Mouse (Mus musculus) testis, adult 2 months (tissue): Measurements from ENCODE around the gene Utp4. TPM values are rescaled to one million over a fixed set of nuclear protein-coding genes. Genes with fewer than 3 reads are reported as not detected.

Experiments used
- H3K27ac ChIP-seq: fragments of 200-500 bp; 2 replicates; pipeline ENCODE4 v1.5.1; 2012; ENCODE audit warnings: low read depth, low read length; ENCODE audit not compliant: control insufficient read depth, insufficient read depth
- H3K27me3 ChIP-seq: fragments of 200-500 bp; 2 replicates; pipeline ENCODE4 v1.6.1; 2012; ENCODE audit warnings: mild to moderate bottlenecking, low read length, moderate library complexity; ENCODE audit not compliant: control insufficient read depth, insufficient read depth
- H3K36me3 ChIP-seq: fragments of 200-500 bp; 2 replicates; pipeline ENCODE4 v1.6.1; 2012; ENCODE audit warnings: mild to moderate bottlenecking, low read length; ENCODE audit not compliant: control insufficient read depth, insufficient read depth
- H3K4me1 ChIP-seq: fragments of 200-500 bp; 2 replicates; pipeline ENCODE4 v1.6.1; 2012; ENCODE audit warnings: low read length; ENCODE audit not compliant: control insufficient read depth, insufficient read depth
- H3K4me3 ChIP-seq: fragments of 200-500 bp; 2 replicates; pipeline ENCODE4 v1.5.1; 2012; ENCODE audit warnings: low read depth, mild to moderate bottlenecking, low read length, moderate library complexity, mixed read lengths; ENCODE audit not compliant: control insufficient read depth
- CTCF ChIP-seq: fragments of 200-500 bp; IDR thresholded peaks from 2 replicates; pipeline ENCODE4 v1.5.1; 2012; ENCODE audit warnings: low read depth, mild to moderate bottlenecking, inconsistent platforms, low read length, moderate library complexity; ENCODE audit not compliant: control insufficient read depth, insufficient read depth, insufficient replicate concordance
- POLR2A ChIP-seq: fragments of 200-500 bp; IDR thresholded peaks from 2 replicates; pipeline ENCODE4 v1.6.1; 2012; ENCODE audit warnings: low read depth, mild to moderate bottlenecking, inconsistent platforms, low read length, moderate library complexity; ENCODE audit not compliant: control insufficient read depth
- polyA plus RNA-seq: library from polyadenylated mRNA; depleted of rRNA; stranded (reverse); fragments of >200 nt; gene quantifications from 2 replicates; pipeline ENCODE4 v1.2.3, GENCODE M21; 2012

The Utp4 gene
- polyA plus RNA-seq, 1 experiment = 27.4 TPM

DNA sequence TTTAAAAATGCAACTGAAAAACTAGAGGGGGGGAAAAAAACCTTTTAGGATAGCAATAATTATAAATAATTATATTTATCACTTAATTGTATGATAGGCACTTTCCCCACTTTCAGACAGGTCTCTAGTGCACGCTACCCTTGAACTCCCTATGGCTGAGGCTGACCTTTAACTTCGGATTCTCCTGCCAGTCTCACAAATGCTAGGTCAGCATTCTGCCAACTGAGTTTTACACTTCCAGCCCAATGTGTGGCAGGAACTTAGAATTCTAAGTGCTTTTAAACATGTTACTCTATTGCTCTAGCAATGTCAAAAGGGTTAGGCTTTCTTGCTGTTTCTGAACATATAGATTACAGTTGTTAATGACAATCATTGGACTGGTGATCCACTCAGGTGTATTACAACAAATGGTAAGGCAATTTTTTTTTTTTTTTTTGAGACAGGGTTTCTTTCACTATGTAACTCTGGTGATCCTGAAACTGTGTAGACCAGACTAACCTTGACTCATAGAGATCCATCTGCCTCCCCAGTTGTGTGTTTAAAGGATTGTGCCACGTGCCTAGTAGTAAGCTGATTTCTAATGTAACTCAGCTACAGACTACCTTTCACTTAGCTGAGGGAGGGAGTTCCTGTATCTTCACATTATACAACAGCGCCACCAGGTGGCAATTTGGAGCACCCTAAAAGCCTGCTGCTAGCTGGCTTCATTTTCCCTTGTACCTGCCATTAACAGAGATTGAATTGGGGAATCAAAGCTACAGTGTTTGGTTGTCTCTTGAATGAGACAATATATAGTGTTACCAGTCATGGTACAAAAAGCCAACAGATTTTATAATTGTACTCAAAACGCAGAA is 5.9 kb upstream of the Utp4 start:
- Histone ChIP-seq H3K36me3 (peaks cover 3% of the 10 kb centered on the region), H3K4me3 (no peak overlapping the region), H3K27ac (no peak overlapping the region), H3K4me1 (peaks cover 2% of the 10 kb centered on the region; the same call in 1 of the 2 replicates), H3K27me3 (no peaks in the 10 kb centered on the region)
- TF ChIP-seq CTCF = peak; percentile 7; the same call in 1 of the 2 replicates
- TF ChIP-seq POLR2A = no peak

DNA sequence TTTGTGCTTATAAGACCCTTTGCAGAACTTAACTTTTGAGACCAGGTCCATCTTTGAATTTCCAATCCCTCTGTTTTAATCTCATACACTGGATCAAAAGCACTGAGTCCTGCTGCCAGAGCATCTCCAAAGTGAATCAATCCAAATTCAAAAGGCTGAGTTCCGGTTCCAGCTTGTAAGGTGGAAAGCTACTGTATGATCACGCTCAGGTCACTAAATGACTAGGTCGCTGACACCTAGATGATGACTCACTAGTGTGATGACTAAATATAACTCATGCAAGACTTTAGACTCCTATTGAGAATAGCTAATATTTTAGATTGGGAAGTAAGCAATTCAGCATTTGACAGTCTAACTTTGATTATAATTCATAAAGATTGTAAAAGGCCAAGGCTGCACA is 4.6 kb upstream of the Utp4 start:
- Histone ChIP-seq H3K27me3 (no peaks in the 10 kb centered on the region), H3K4me1 (peaks cover 2% of the 10 kb centered on the region), H3K4me3 (no peak overlapping the region), H3K27ac (no peak overlapping the region), H3K36me3 (peaks cover 2% of the 10 kb centered on the region)
- TF ChIP-seq POLR2A (no peak), CTCF (no peak)

DNA sequence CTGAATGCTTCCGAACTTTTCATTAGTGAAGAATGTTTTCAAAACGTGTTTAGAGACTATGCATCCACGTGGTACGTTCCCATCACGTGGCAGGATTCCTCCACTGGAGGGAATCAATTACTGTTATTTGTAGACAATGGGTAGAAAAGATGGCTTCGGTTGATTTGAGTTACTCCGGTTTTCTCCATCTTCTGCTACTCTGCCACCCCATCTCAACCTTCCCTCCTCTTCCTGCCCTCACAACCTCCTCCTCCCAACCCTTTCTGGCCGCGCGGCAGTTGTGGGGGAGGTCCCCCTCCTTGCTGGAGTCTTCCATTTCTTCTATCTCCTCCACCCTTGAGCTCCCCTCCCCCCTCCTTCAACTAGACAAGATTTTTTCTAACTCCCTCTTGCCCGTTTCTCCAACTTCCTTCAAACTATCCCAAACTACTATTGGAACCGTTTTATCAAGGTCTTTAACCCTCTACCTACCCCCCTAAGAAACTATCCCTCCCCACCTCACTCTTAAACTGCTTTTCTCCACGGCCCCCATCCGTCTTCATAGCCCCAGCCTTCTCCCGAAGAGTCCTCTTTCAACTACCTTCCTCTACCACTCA is 1.1 kb upstream of the Utp4 start:
- Histone ChIP-seq H3K36me3 (0 out of 2 replicates have a peak, but pooled peaks cover 2% of the 10 kb centered on the region), H3K27ac (peak overlapping the region; percentile 93), H3K4me3 (peak overlapping the region; percentile 100), H3K27me3 (no peaks in the 10 kb centered on the region), H3K4me1 (peaks cover 6% of the 10 kb centered on the region)
- no peak for TF ChIP-seq CTCF
- TF ChIP-seq POLR2A = no peak

DNA sequence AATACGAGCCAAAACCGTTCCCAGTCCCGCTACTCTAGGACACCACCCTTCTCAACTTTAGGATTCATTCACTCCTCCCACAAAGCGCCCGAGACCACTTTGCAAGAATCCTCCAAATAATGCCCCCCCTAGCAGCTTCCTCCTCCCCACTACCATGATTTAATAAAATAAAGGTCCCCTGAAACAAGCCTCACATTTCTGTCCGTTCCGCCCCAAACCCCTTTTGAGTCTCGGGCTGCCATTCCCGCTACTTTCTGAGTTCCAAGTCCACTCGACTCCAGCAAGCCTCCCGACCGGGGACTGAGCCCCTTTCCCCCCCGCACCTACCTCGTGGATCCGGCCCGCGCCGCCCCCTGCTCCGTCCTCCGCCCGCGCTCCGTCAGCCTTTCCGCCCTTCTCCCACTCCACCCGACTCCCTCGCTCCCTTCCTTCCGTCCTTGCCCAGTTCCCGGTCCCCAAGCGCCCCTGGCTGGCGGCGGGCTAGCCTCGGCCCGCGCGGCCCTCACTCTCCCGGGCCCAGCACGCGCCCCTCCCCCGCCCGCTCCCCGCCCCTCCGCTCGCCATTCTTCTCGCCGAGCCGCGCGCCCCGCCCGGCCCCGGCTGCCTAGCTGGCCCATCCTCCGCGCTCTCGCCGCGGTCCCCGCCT is 507 bp upstream of the Utp4 start:
- Histone ChIP-seq H3K4me1 (peaks cover 6% of the 10 kb centered on the region), H3K27me3 (no peaks in the 10 kb centered on the region), H3K27ac (peak overlapping the region; percentile 93), H3K36me3 (0 out of 2 replicates have a peak, but pooled peaks cover 2% of the 10 kb centered on the region), H3K4me3 (peak overlapping the region; percentile 100)
- TF ChIP-seq POLR2A = no peak

DNA sequence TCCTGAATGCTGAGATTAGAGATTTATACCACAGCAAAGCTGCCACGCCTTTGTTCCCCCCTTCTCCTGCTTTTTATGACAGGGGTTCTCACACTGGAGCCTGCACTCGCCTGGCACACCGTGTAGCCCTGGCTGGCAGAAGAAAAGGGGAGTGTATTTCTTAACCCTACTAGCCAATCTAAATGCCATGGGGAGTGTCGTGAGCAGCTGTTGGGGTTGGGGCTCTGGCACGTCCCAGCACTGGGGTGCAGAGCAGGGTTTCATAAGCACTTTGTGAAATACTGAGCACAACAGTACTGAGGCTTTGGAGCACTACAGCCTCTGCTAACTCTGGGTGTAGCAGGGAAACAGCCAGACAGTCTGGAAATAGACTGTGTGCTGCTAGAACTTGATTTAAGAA is 6.0 kb downstream of the Utp4 start:
- TF ChIP-seq CTCF (no peak), POLR2A (no peak)
- H3K36me3 ChIP-seq = peaks cover 5% of the 10 kb centered on the region

DNA sequence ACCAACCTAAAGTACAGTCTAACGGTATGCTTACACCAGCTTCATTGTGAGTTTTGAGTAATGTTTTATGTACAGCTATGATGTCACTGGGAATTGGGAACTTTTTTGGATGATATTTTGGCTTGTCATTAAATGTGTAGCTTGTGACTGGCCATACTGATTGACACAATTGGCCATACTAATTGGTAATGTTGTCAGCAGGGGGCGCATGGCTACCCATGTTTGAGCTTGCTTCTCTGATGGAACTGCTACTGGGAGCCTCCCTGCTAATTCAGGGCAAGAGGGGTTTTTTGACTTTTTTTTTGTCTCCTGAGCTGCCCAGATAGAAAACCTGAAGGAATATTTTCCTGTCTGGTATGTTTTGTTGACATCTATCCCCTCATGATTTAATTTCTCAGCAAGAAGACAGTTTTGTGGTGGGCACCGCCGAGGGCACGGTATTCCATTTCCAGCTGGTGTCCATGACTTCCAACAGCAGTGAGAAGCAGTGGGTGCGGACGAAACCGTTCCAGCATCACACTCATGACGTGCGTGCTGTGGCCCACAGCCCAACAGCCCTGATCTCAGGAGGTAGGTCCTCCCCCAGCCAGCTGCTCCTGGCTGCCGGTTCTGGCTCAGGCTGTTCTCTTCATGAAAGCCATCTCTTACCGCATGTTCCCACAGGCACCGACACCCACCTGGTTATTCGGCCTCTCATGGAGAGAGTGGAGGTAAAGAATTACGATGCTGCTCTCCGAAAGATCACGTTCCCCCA is 12.5 kb downstream of the Utp4 start:
- Histone ChIP-seq H3K27me3 (no peaks in the 10 kb centered on the region), H3K27ac (no peak overlapping the region), H3K4me3 (no peak overlapping the region), H3K36me3 (peaks cover 5% of the 10 kb centered on the region; the same call in 1 of the 2 replicates), H3K4me1 (no peaks in the 10 kb centered on the region)
- TF ChIP-seq POLR2A (no peak), CTCF (no peak)

More for the DNA sequence above, 6.0 kb downstream of the Utp4 start:
- Histone ChIP-seq H3K4me1 (no peaks in the 10 kb centered on the region), H3K27ac (no peak overlapping the region), H3K27me3 (no peaks in the 10 kb centered on the region), H3K4me3 (no peak overlapping the region)

DNA sequence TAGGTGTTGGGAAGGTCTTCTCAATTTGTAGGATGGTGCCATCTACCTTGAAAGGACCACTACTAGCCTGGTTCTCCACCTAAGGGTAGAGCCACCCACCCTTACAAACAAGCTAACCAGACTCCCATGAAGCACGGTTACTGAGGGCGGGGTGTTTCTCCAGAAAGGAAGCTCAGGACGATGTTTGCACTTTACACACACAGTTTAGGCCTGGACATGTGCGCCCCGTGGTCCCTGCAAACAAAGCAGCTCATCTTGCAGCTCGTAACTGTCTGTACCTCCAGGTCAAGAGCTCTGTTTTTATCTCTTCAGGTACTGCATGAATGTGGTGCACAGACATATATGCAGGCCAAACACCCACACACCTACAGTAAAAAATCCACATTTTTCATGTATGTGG is 13.2 kb downstream of the Utp4 start:
- Histone ChIP-seq H3K4me3 (no peak overlapping the region), H3K27ac (no peak overlapping the region), H3K36me3 (peaks cover 7% of the 10 kb centered on the region; the same call in 1 of the 2 replicates), H3K27me3 (no peaks in the 10 kb centered on the region), H3K4me1 (no peaks in the 10 kb centered on the region)
- TF ChIP-seq POLR2A (no peak), CTCF (no peak)
